ENCODE assay signal across 14 mouse cellular contexts in the genomic region with DNA sequence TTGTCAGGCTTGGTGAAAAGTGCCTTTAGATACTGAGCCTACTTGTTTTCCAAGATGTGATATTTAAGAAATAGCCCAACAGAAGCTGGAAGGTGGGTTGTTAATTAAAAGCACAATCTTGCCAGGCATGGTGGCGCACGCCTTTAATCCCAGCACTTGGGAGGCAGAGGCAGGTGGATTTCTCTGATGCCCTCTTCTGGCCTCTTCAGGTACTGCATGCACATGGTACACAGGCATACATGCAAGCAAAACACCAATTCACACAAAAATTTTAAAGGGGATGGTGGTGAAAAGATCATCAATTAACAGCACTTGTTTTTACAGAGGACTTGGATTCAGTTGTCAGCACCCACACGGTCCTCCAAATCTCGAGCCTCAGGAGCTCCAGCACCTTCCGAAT. TPM values are rescaled to one million over a fixed set of nuclear protein-coding genes. Genes with fewer than 3 reads are reported as not detected.
A peak's percentile ranks its signal among the peaks of the same experiment; 100 is the strongest.
DNase-seq lines count a peak whose midpoint lies in the region; ATAC-seq lines count a peak whose summit lies in the region.
"Had no signal": no experiment of that assay in that cellular context is flagged by ENCODE, and none has a peak within 500 bp of the region (broad histone marks: within the 10 kb centered on the region; RNA-seq: fewer than 3 reads in every experiment).

No protein-coding gene starts in this region.

- H3K4me1 ChIP-seq in kidney, embryonic 15.5 days, result 0 out of 2 replicates have a peak, but pooled peaks cover 4% of the 10 kb centered on the region
- no peaks in the 10 kb centered on the region for H3K4me1 ChIP-seq in heart, embryonic 11.5 days (ENCODE audit: control insufficient read depth, insufficient read depth, low read length)
- H3K4me1 ChIP-seq: embryonic facial prominence, embryonic 15.5 days; neural tube, embryonic 12.5 days; stomach, embryonic 15.5 days had no signal

- no peak for ATAC-seq in kidney, embryonic 15.5 days (replicated peaks; ENCODE audit: low FRiP score)
- ATAC-seq in heart, embryonic 11.5 days (replicated peaks; ENCODE audit: insufficient number of reproducible peaks, low FRiP score, low TSS enrichment), result no peak

- 88% methylated on average over 5 of the region's 5 CpGs for WGBS in kidney, embryonic 15.5 days
- WGBS in heart, embryonic 11.5 days (ENCODE audit: insufficient replicate concordance), result 83% methylated on average over 5 of the region's 5 CpGs

- H3K36me3 ChIP-seq in kidney, embryonic 15.5 days, result no peaks in the 10 kb centered on the region
- H3K36me3 ChIP-seq in heart, embryonic 11.5 days (ENCODE audit: control insufficient read depth, insufficient read depth, low read length), result no peaks in the 10 kb centered on the region
- H3K36me3 ChIP-seq: embryonic facial prominence, embryonic 15.5 days; heart, embryonic 13.5 days; neural tube, embryonic 12.5 days; stomach, embryonic 15.5 days had no signal

- DNase-seq in kidney, adult 9 months, result peak; percentile 24
- peak; percentile 43 for DNase-seq in CD4-positive helper T cell, adult 2 months (ENCODE audit: low read depth, low spot score)
- peak; percentile 62 for DNase-seq in R1 (ENCODE audit: low read depth, low spot score)
- peak; percentile 67 for DNase-seq in naive thymus-derived CD4-positive, alpha-beta T cell, adult 2 months (ENCODE audit: low read depth)
- no peak for DNase-seq in adrenal gland, postnatal 36 days
- no peak for DNase-seq in cerebellum, adult 11 months
- DNase-seq: adrenal gland, postnatal 25 days had no signal

- H3K4me3 ChIP-seq in kidney, embryonic 15.5 days (replicated peaks), result no peak overlapping the region
- H3K4me3 ChIP-seq in heart, embryonic 11.5 days (ENCODE audit: low read depth, low read length), result no peak overlapping the region
- H3K4me3 ChIP-seq: embryonic facial prominence, embryonic 15.5 days; heart, embryonic 13.5 days; neural tube, embryonic 12.5 days; stomach, embryonic 15.5 days had no signal

- H3K27me3 ChIP-seq in kidney, embryonic 15.5 days, result no peaks in the 10 kb centered on the region
- H3K27me3 ChIP-seq in heart, embryonic 11.5 days (ENCODE audit: control insufficient read depth, insufficient read depth, low read length), result no peaks in the 10 kb centered on the region
- H3K27me3 ChIP-seq: embryonic facial prominence, embryonic 15.5 days; heart, embryonic 13.5 days; neural tube, embryonic 12.5 days; stomach, embryonic 15.5 days had no signal

- H3K9ac ChIP-seq in kidney, embryonic 15.5 days, result no peak overlapping the region
- H3K9ac ChIP-seq in heart, embryonic 11.5 days (ENCODE audit: low read depth, low read length), result no peak overlapping the region
- H3K9ac ChIP-seq: embryonic facial prominence, embryonic 15.5 days; heart, embryonic 13.5 days; neural tube, embryonic 12.5 days; stomach, embryonic 15.5 days had no signal

- no peaks in the 10 kb centered on the region for H3K9me3 ChIP-seq in kidney, embryonic 15.5 days (replicated peaks)
- no peaks in the 10 kb centered on the region for H3K9me3 ChIP-seq in heart, embryonic 11.5 days (replicated peaks; ENCODE audit: control insufficient read depth, low read length)
- H3K9me3 ChIP-seq: embryonic facial prominence, embryonic 15.5 days; heart, embryonic 13.5 days; neural tube, embryonic 12.5 days; stomach, embryonic 15.5 days had no signal

- no peak overlapping the region for H3K27ac ChIP-seq in kidney, embryonic 15.5 days
- H3K27ac ChIP-seq in heart, embryonic 11.5 days (ENCODE audit: low read depth, low read length), result no peak overlapping the region
- H3K27ac ChIP-seq: heart, embryonic 13.5 days; macrophage; neural tube, embryonic 12.5 days; stomach, embryonic 15.5 days had no signal

- no peak overlapping the region for H3K4me2 ChIP-seq in kidney, embryonic 15.5 days
- H3K4me2 ChIP-seq in heart, embryonic 11.5 days, result no peak overlapping the region
- H3K4me2 ChIP-seq: embryonic facial prominence, embryonic 15.5 days; heart, embryonic 13.5 days; neural tube, embryonic 12.5 days; stomach, embryonic 15.5 days had no signal

RNA-seq across cellular contexts. Expression of gene Nlgn3, which starts 35.6 kb away (rescaled TPM):
- 4.8 and 5.3 TPM in 2 replicates for polyA plus RNA-seq in kidney, embryonic 15.5 days (2015; fragmentation: Nextera tagmentation; extraction: Ambion mirVana)
- 10 to 100 TPM; 18.5 to 28.4 TPM for total RNA-seq in adrenal gland, postnatal 36 days (2021)
- polyA plus RNA-seq in heart, embryonic 11.5 days (2014; fragmentation: Nextera tagmentation; extraction: Ambion mirVana), result 2.3 and 3.6 TPM in 2 replicates
- polyA plus RNA-seq: macrophage had no signal

RNA-seq across cellular contexts. Expression of gene Gjb1, which starts 41.6 kb away (rescaled TPM):
- 20.0 and 21.4 TPM in 2 replicates for polyA plus RNA-seq in kidney, embryonic 15.5 days (2015; fragmentation: Nextera tagmentation; extraction: Ambion mirVana)
- under 1 TPM in 1 of 2 experiments, not detected in 1; 0.20 TPM for total RNA-seq in adrenal gland, postnatal 36 days (2021)
- 0.18 and 0.94 TPM in 2 replicates for polyA plus RNA-seq in heart, embryonic 11.5 days (2014; fragmentation: Nextera tagmentation; extraction: Ambion mirVana)
- total RNA-seq: adrenal gland, postnatal 25 days had no signal
- polyA plus RNA-seq: macrophage had no signal

Comparison
In these comparisons a context has a peak if more than half of its experiments do, and no peak if none do; other contexts are left out.
1. DNase-seq: peak in kidney, adult 9 months (single experiment), CD4-positive helper T cell, adult 2 months (single experiment), R1 (single experiment) and naive thymus-derived CD4-positive, alpha-beta T cell, adult 2 months (single experiment); none in adrenal gland, postnatal 36 days (0 of 2) and cerebellum, adult 11 months (single experiment).
2. RNA of gene Gjb1, which starts 41.6 kb away (polyA plus RNA-seq): 20.0 to 21.4 TPM in kidney, embryonic 15.5 days; 0.18 to 0.94 TPM in heart, embryonic 11.5 days; every median in the first group is over 10 times any median in the second.